Mouse (Mus musculus) skeletal muscle tissue, adult 2 months (tissue): Measurements from ENCODE around the gene Izumo4.

Source experiments
- DNase-seq: peaks from one replicate; pipeline ENCODE4 v3.0.0-alpha.2; 2012; ENCODE audit warnings: low read depth, low spot score

The Izumo4 gene

DNA sequence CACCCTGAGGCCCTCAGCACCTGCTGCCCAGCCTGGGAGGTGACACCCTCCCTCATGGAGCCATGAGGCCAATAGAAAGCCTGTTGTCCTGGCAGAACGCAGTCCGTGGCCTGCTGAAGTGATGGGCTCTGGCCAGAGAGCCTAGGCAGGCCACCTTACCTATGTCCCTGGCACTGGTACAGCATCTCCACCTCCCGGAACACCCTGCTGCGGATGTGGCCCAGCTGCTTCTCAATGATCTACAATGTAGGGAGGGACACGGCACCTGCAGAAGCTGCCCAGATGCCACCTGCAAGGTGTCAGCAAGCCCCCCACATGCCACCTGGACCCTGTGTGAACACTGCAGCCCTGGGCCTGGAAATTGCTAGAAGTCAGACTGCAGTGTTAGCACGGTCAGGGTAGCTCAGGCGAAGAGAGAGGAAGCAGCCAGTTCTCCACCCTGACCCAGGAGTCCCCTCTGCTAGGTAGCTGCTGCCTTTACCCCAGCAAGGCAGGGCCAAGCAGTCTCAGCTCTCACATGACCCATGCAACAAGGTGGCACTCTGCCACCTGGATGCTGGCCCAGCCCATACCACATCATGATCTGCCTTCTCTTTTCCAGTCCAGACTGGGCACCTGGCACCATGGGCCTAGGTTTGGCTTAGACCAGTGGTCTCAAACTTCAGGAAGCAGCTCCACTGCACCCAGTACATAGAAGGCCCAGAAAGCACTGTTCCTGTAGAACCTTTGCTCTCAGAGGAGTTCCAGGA, 32.1 kb upstream of the Izumo4 start:
- DNase-seq: peak; percentile 90

DNA sequence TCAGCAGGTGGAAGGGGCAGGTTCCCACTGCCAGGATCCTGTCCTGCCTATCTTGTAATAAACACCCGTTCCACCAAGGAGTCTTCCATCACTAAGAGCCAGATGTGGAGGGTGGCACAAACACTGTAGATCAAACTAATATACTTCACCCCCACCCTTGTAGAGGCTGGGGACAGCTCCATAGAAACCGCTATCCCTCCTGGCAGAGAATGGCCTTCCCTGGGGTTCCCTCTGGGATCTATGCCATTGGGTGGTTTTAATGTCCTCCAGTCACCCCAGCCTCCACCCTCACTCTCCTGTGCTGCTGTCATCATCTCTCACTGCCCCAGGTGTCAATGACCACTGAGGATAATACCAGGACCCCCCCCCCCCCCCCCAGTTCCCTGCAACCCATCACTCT, 31.5 kb upstream of the Izumo4 start:
- no peak for DNase-seq

GRCm38 (mm10) chr10:80671251-80671650, 30.7 kb upstream of the Izumo4 start:
- DNase-seq: peak; percentile 90

DNA sequence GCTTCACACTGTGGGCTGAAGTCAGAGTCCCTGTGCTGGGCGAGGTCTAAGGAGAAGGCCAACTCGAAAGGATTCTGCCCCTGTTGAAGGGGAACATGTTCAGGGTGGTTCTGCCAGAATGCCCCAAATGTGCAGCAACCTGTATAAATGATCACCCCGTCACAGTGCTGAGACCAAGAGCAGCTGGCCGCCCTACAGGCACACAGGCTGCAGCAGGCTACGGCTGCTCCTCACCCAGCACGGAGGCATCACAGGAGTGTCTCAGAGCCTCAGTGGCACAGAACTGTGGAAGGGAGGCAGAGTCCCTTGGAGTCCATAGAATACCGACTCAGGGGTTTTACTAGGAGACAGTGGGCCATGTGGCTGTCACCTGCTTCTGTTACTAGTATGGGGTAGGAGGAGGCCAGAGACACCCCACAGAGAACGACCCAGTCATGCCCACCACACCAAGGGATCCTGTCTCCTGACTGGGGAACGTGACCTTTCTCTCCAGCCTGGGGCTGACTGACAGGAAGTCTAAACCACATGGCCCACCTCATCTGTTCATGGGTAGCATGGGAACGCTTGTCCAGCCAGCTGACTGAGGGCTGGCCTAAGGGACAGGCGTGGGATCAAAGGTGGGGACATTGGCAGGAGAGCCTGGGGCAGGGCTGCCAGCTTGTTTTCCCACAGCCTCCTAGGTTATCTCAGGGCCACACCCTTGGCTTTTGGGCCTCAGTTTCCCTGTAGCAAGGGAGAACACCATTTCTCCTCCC, 29.9 kb upstream of the Izumo4 start:
- DNase-seq: peak; percentile 74

GRCm38 (mm10) chr10:80673690-80674089, 28.3 kb upstream of the Izumo4 start:
- no peak for DNase-seq

DNA sequence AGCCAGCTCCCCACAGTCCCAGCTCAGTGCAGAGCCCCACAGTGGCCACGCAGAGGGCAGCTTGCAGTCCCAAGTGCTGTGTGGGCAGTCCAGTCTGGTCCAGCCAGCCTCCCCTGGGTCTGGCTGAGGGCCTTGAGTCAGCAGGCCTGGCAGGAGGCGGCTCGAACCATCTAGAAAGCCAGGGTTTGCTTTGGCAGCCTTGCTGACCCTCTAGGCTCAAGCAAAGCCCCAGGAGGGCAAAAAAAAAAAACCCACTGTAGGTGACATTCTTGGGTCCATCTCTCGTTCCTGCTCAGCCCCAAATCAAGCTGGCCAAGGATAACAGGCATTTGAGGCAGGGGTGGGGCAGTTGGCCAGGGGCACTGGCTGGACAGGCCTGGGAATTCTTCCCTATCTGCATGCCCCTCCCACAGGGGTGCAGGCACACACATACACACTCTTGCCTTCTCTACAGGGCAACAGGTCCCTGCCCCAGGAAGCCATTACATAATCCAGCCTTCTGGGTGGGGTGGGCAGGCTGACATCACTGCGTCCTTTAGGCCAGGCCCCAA, 27.7 kb upstream of the Izumo4 start:
- peak; percentile 73 for DNase-seq

- DNase-seq: no peak
These were observed 27.1 kb upstream of the Izumo4 start for GRCm38 (mm10) chr10:80674851-80675404.

DNA sequence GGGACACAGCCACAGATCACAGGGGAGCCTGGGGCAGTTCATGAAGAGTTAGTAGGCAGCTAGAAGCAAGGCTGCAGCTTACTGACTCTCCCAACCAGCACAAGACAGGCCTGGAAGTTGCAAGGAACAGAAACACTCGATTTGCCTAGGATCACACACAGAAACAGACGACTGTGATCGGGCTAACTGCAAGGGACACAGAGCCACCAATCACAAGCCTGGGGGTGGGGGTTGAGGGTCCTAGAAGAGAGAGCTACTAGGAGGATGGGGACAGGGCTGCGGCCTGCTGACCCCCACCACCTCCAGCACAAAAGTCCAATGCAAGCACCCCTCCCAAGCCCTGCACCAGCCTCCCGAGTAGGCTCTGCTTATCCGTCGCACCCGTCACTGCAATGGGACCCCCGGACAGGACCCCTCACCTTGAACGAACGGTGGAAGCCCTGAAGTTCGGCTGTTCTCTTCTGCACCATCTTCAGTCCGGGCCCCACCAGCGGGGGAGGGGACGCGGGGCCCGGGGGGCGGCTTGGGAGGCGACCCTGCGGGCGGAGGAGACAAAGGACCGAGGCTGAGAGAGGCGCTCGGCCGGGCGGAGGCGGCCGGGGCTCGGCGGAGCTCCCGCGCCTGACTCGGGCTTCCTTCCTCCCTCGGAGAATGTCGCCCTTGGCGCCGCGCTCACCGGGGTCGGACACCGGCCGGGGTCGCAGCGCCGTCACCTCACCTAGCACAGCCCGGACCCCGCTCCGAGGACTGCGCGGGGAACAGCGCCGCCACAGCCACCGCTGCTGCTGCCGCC, 26.4 kb upstream of the Izumo4 start:
- DNase-seq: no peak

- peak; percentile 100 for DNase-seq
These were observed 25.6 kb upstream of the Izumo4 start for GRCm38 (mm10) chr10:80676198-80676928.

GRCm38 (mm10) chr10:80677128-80677875, 24.7 kb upstream of the Izumo4 start:
- DNase-seq: peak; percentile 73

GRCm38 (mm10) chr10:80677942-80678436, 24.0 kb upstream of the Izumo4 start, which contains the start of gene Mknk2:
Gene Mknk2 (minus strand): TSS chr10:80678112.
- peak; percentile 98 for DNase-seq

DNA sequence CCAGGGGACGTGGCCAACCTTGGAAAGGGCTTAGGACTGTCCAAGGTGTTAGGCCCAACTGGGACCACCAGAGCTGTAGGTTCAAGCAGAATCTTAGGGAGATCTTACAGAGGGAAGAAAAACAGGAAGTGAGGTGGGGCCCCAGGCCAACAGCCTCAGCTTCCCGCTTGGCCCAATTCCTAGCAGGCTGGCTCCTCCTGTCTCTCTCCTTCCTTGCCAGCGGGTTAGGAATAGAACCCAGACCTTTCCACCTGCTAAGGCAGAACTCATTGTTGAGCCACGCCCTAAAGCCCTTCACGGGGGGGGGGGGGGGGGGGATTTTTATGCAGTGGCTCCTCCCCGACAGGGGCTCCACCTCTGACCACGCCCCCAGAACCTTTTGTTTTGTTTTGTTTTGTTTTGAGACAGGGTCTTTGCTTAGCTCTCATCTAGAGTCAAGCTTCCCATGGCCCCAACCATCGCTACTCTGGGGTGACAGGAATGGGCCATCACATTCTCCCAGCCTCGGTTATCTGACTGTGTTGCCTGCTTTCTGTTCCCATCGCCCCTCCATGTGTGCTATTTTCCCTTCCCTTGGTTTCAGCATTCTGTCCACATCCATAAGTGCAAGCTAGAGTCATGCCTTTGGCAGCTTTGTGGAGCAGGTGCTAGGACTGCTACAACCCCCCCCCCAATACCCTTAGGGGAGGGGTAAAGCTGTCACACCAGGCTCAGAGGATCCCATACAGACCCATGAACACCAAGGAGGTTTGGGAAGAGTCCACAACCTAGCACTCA, 23.2 kb upstream of the Izumo4 start:
- no peak for DNase-seq

DNA sequence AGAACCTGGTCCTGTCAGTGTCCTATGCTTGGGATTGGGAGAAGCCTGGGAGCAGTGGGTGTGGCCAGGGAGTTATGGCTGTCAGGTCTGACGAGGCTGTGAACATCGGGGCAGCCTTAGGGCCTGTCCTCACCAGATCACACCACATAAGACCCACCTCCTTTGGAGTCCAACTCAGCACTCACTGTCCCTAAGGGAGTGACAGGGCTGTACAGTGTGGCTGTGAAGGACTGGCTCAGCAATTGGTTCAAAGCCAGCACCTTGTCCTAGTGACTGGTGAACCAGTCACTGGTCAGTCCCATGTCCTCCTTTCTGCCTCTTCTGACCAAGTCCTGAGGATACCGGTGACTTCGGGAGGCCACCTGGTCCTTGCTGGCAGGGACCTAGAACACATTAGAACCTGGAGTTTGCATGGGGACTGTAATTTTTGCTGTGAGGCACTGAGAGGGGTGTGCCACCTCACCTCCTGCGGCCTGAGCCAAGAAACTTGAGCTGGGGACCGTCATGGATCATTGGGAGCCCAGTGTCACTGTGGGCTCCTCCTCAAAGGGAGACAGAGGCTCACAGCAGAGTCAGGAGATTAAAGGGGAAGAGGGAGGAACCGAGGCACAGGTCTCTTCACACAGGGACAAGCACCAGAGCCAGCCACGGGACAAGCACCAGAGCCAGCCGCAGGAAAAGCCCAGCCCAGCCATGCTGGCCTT, 22.3 kb upstream of the Izumo4 start:
- peak; percentile 80 for DNase-seq

DNA sequence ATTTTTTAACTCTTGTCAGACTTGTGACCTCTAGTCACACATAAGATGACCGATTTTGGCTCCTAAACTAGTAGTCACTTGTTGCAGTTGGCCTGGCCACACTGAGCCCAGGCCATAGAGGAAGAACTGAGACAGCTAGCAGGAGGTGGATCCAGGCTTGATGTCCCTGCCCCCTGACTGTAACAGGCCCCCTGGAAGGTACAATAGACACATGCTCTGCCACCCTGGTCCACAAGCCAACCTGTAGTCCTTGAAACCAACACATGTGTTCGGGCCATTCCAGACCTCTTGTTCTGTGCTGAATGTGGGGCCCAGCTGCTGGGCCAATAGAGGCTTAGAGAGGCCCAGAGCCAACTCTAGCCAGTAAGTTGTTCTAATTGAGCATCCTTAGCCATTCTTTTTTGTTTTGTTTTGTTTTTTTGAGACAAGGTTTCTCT, 21.7 kb upstream of the Izumo4 start:
- DNase-seq: no peak

DNA sequence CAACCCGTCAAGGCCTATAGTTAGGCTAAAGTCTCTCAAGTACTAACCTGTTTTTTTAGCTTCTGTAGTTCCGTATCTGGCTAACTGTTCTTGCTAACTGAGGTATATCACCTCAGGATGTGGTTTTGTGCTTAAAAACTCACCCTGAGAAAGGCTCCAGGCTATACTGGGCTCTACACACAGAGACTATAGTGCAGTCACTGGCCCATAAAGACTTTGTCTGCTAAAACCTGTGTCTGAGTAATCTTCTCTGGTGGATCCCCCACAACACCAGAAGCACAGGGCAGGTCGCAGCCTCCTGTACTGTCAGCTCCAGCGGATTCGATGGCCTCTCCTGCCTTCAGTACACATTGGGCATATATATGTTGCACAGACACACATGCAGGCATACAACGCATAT, 20.0 kb upstream of the Izumo4 start:
- no peak for DNase-seq

DNA sequence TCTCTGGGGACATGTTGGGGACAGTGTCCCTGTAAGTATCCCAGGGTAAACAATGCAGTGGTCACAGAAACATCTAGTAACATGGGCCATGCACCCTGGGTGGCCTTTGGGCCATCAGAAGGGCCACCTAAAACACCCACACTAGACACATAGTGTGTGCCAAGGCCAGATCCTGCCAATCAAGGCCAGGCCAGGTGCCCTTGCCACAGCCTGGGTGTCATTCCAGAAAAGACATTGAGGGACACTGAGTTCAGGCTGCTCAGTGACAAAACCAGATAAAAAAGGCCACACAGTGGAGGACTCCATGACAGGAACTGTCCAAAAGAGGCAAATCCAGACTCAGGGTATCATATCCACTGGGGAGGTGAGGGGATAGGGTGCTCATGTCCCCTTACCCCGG, 18.3 kb upstream of the Izumo4 start:
- DNase-seq: no peak

GRCm38 (mm10) chr10:80684214-80684613, 17.8 kb upstream of the Izumo4 start:
- no peak for DNase-seq

GRCm38 (mm10) chr10:80684984-80685383, 17.0 kb upstream of the Izumo4 start:
- no peak for DNase-seq
